Mouse (Mus musculus) small intestine, adult 2 months (tissue): Measurements from ENCODE around the gene Tlx1. TPM values are rescaled to one million over a fixed set of nuclear protein-coding genes. Genes with fewer than 3 reads are reported as not detected.

ENCODE experiments used
- H3K27ac ChIP-seq: fragments of 200-500 bp; 2 replicates; pipeline ENCODE4 v1.5.1; 2012; ENCODE audit warnings: low read depth, low read length, control low read depth, inconsistent platforms; ENCODE audit not compliant: insufficient read depth
- H3K27me3 ChIP-seq: fragments of 200-500 bp; 2 replicates; pipeline ENCODE4 v1.6.1; 2012; ENCODE audit warnings: mild to moderate bottlenecking, moderate library complexity, low read length, inconsistent platforms; ENCODE audit not compliant: control insufficient read depth, insufficient read depth
- H3K36me3 ChIP-seq: fragments of 200-500 bp; 2 replicates; pipeline ENCODE4 v1.6.1; 2012; ENCODE audit warnings: mild to moderate bottlenecking, low read length, control low read depth, inconsistent platforms; ENCODE audit not compliant: control insufficient read depth, insufficient read depth
- H3K4me1 ChIP-seq: fragments of 200-500 bp; 2 replicates; pipeline ENCODE4 v1.6.1; 2012; ENCODE audit warnings: low read length, inconsistent platforms, mixed read lengths; ENCODE audit not compliant: control insufficient read depth, insufficient read depth, insufficient read length
- H3K4me3 ChIP-seq: fragments of 200-500 bp; 2 replicates; pipeline ENCODE4 v1.5.1; 2012; ENCODE audit warnings: low read depth, mild to moderate bottlenecking, control low read depth, inconsistent platforms, low read length, moderate library complexity
- CTCF ChIP-seq: fragments of 200-500 bp; IDR thresholded peaks from 2 replicates; pipeline ENCODE4 v1.5.1; 2012; ENCODE audit warnings: low read depth, mild to moderate bottlenecking, control low read depth, inconsistent platforms, low read length, moderate library complexity, mixed read lengths; ENCODE audit not compliant: insufficient replicate concordance, insufficient read length; ENCODE audit errors: extremely low read depth
- POLR2A ChIP-seq: fragments of 200-500 bp; IDR thresholded peaks from 2 replicates; pipeline ENCODE4 v1.6.1; 2012; ENCODE audit warnings: low read depth, mild to moderate bottlenecking, control low read depth, inconsistent platforms, low read length, moderate library complexity
- WGBS: fragments of 180-500 bp; shearing (Covaris S2); methylation state at CpG from one replicate; pipeline ENCODE4 v1.1.7; 2018; 5-methylcytosine and 5-hydroxymethylcytosine counted together
- polyA plus RNA-seq: library from polyadenylated mRNA; depleted of rRNA; stranded (reverse); fragments of >200 nt; gene quantifications from 2 replicates; pipeline ENCODE4 v1.2.3, GENCODE M21; 2012; rRNA removed

The Tlx1 gene
- polyA plus RNA-seq, 1 experiment: not detected

- Histone ChIP-seq H3K27ac (no peak overlapping the region), H3K36me3 (no peaks in the 10 kb centered on the region), H3K27me3 (0 out of 2 replicates have a peak, but pooled peaks cover 10% of the 10 kb centered on the region), H3K4me1 (no peaks in the 10 kb centered on the region), H3K4me3 (no peak overlapping the region)
- TF ChIP-seq POLR2A (no peak), CTCF (no peak)
- 53% methylated on average over 3 of the region's 3 CpGs for WGBS
Observed at GRCm38 (mm10) chr19:45205311-45206105, 55.0 kb downstream of the Tlx1 start.

Other genes with a start within 250 kb of the Tlx1 start
- 38.5 and 43.9 TPM in 2 replicates for gene Slf2, start 219.5 kb upstream of the Tlx1 start, polyA plus RNA-seq
- 139 and 344 TPM in 2 replicates for gene Sema4g, start 161.6 kb upstream of the Tlx1 start, polyA plus RNA-seq
- gene Twnk, start 145.0 kb upstream of the Tlx1 start, polyA plus RNA-seq: 4.1 and 5.9 TPM in 2 replicates
- gene Mrpl43, start 144.2 kb upstream of the Tlx1 start, polyA plus RNA-seq: 71.9 and 126 TPM in 2 replicates
- gene Lzts2, start 136.3 kb upstream of the Tlx1 start, polyA plus RNA-seq: 40.3 and 50.4 TPM in 2 replicates
- gene Pdzd7, start 105.0 kb upstream of the Tlx1 start, polyA plus RNA-seq: 0.29 and 1.2 TPM in 2 replicates
- gene Sfxn3, start 103.2 kb upstream of the Tlx1 start, polyA plus RNA-seq: 8.8 and 9.5 TPM in 2 replicates
- 2.2 and 2.4 TPM in 2 replicates for gene Kazald1, start 75.4 kb upstream of the Tlx1 start, polyA plus RNA-seq
- gene Lbx1, start 85.1 kb downstream of the Tlx1 start, polyA plus RNA-seq: not detected in 2 replicates
- 2.3 and 4.2 TPM in 2 replicates for gene Btrc, start 213.1 kb downstream of the Tlx1 start, polyA plus RNA-seq